Mouse (Mus musculus) brain, embryonic 14.5 days (tissue): ENCODE measurements around the gene Prph2. TPM values are rescaled to one million over a fixed set of nuclear protein-coding genes. Genes with fewer than 3 reads are reported as not detected.

Experiments
- DNase-seq: peaks from one replicate; pipeline ENCODE4 v3.0.0-alpha.2; 2011; ENCODE audit warnings: low read depth
- CTCF ChIP-seq: fragments of 200-500 bp; IDR thresholded peaks from 2 replicates; pipeline ENCODE4 v1.5.1; 2012; ENCODE audit warnings: inconsistent platforms, mild to moderate bottlenecking, moderate library complexity, borderline replicate concordance; ENCODE audit not compliant: insufficient read depth, insufficient read length; ENCODE audit errors: extremely low read depth
- POLR2A ChIP-seq: fragments of 200-500 bp; IDR thresholded peaks from 2 replicates; pipeline ENCODE4 v1.6.1; 2012; ENCODE audit warnings: mild to moderate bottlenecking, inconsistent platforms, borderline replicate concordance; ENCODE audit not compliant: poor library complexity, insufficient read depth, insufficient read length, severe bottlenecking; ENCODE audit errors: extremely low read depth
- polyA plus RNA-seq: library from polyadenylated mRNA; depleted of rRNA; stranded (reverse); fragments of >200 nt; gene quantifications from 2 replicates; pipeline ENCODE4 v1.2.3, GENCODE M21; 2012; rRNA removed

The Prph2 gene
- polyA plus RNA-seq, 1 experiment = 0.03 TPM

DNA sequence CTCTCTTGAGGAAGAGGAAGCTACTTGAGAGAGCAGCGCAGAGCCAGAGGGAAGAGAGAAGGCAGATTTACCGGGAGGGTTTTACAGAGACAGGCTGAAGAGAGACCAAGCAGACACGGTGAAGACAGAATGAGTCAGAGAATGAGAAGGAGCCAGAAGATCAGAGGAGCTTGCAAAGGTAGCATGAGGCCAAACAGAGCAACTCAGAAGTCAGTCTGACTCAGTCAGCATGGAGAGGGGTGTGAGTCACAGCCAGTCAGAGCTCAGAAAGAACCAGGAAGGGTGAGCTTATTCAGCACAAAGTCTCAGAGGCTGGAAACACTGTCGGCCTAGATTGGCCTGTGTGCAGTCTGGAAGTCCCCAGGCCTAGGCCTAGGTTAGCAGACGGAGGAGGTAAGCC lies 22.7 kb downstream of the Prph2 start:
- no peak for DNase-seq
- TF ChIP-seq POLR2A = no peak
- no peak for TF ChIP-seq CTCF

- TF ChIP-seq POLR2A (no peak), CTCF (peak; percentile 80)
- DNase-seq = peak; percentile 76
These were observed 23.5 kb downstream of the Prph2 start for GRCm38 (mm10) chr17:46933557-46934348.

GRCm38 (mm10) chr17:46940461-46940860 lies 30.2 kb downstream of the Prph2 start:
- DNase-seq = no peak
- TF ChIP-seq POLR2A (no peak), CTCF (no peak)

DNA sequence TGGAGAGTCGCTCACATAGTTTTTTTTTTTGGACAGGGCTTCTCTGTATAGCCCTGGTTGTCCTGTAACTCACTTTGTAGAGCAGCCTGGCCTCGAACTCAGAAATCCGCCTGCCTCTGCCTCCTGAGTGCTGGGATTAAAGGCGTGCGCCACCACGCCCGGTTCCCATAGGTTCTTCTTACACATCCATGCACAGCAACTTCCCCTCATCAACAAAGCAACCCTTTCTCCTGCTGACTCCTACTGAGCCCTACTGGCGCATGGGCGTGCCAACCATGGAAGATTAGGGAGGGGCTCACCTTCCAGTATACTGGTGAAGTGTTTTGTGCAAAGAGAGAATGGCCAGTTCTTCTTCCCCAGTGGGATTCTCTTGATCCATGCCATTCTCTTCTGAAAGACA lies 32.2 kb downstream of the Prph2 start:
- TF ChIP-seq POLR2A (no peak), CTCF (no peak)
- DNase-seq = no peak

DNA sequence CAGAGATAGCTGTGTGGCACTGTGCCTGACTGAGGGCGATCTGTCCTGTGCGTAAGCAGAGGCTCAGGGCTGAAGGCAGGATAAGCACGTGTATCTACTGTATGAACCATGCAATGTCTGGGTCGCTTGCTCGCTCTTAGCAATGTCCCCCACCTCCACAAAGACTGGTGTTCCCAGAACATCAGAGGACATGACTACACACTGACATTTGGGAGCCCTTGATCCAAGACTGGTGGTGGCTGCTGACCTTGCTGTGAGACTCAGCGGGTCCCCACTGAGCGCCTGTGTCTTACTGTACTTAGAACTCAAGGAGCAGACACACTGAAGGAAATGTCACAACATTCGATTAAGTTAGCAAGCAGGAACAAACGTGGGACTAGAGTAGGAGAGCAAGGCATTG lies 36.0 kb downstream of the Prph2 start:
- DNase-seq = no peak
- TF ChIP-seq POLR2A (no peak), CTCF (no peak)

- no peak for DNase-seq
- TF ChIP-seq POLR2A = no peak
- peak; percentile 18; the same call in 1 of the 2 replicates for TF ChIP-seq CTCF
These were observed 47.8 kb downstream of the Prph2 start for GRCm38 (mm10) chr17:46958045-46958444.

- TF ChIP-seq POLR2A = no peak
- no peak for TF ChIP-seq CTCF
- DNase-seq = no peak
These were observed 50.0 kb downstream of the Prph2 start for GRCm38 (mm10) chr17:46960216-46960615.

GRCm38 (mm10) chr17:46962153-46962552 lies 51.9 kb downstream of the Prph2 start:
- DNase-seq = no peak
- TF ChIP-seq CTCF (no peak), POLR2A (no peak)

DNA sequence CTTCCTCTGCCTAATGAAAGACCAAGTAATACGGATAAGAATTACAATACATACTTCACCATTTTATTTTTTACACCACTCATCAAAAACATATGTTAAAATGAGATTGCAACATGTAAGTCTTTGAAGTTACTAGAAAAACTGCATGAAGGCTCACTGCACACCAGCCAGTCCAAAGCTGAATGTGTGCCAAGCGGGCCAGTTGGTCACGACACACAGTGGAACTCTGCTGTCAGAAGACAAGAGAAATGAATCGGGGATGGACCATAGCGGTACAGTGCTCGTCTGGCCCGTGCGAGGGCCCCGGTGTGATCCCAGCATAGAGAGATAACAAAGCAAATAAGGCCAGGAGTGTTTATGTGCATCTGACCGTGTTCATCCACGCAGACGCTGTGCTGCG lies 52.9 kb downstream of the Prph2 start:
- no peak for DNase-seq
- TF ChIP-seq CTCF = no peak
- TF ChIP-seq POLR2A = no peak

GRCm38 (mm10) chr17:46966892-46967291 lies 56.6 kb downstream of the Prph2 start:
- DNase-seq = no peak
- no peak for TF ChIP-seq CTCF
- no peak for TF ChIP-seq POLR2A

DNA sequence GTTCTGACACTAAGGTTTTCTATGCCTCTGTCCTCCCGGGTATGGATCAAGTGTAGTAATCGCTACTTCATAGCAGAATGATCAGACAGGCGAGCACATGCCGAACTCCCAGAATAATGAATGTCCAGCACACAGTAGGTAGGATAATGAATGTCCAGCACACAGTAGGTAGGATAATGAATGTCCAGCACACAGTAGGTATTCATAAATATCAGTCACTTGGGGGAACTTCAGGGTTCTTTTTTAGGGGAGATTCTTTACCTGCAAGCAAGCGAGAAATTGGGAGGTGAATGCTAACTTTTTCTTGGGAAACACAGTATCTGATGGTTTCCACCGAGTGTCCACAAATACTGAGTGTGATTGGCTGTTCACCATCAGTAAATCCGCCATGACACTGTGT lies 62.3 kb downstream of the Prph2 start:
- no peak for DNase-seq
- no peak for TF ChIP-seq CTCF

Other genes starting within 250 kb of the Prph2 start
- 36.7 and 37.2 TPM in 2 replicates for gene Rrp36, start 236.1 kb upstream of the Prph2 start, polyA plus RNA-seq
- 141 and 144 TPM in 2 replicates for gene Mea1, start 231.7 kb upstream of the Prph2 start, polyA plus RNA-seq
- gene Klhdc3, start 229.5 kb upstream of the Prph2 start, polyA plus RNA-seq = 169 and 175 TPM in 2 replicates
- gene Ppp2r5d, start 205.3 kb upstream of the Prph2 start, polyA plus RNA-seq = 112 and 114 TPM in 2 replicates
- gene Pex6, start 199.0 kb upstream of the Prph2 start, polyA plus RNA-seq = 46.7 and 58.5 TPM in 2 replicates
- 1.5 and 2.4 TPM in 2 replicates for gene Gnmt, start 181.3 kb upstream of the Prph2 start, polyA plus RNA-seq
- gene Cnpy3, start 158.2 kb upstream of the Prph2 start, polyA plus RNA-seq = 55.2 and 55.9 TPM in 2 replicates
- gene Ptcra, start 146.7 kb upstream of the Prph2 start, polyA plus RNA-seq = 0.08 and 0.11 TPM in 2 replicates
- gene 2310039H08Rik, start 137.8 kb upstream of the Prph2 start, polyA plus RNA-seq = 56.6 and 101 TPM in 2 replicates
- 63.2 and 68.7 TPM in 2 replicates for gene Rpl7l1, start 127.8 kb upstream of the Prph2 start, polyA plus RNA-seq
- 13.5 and 24.9 TPM in 2 replicates for gene Bicral, start 52.0 kb upstream of the Prph2 start, polyA plus RNA-seq
- 33.7 and 40.8 TPM in 2 replicates for gene Tbcc, start 19.8 kb upstream of the Prph2 start, polyA plus RNA-seq
- 32.8 and 41.3 TPM in 2 replicates for gene Ubr2, start 100.1 kb downstream of the Prph2 start, polyA plus RNA-seq